Mouse (Mus musculus) brown adipose tissue, adult 24 weeks (tissue): ENCODE data around the gene Cemip. TPM values are rescaled to one million over a fixed set of nuclear protein-coding genes. Genes with fewer than 3 reads are reported as not detected.
A peak's percentile ranks its signal among the peaks of the same experiment; 100 is the strongest.

Experiments
- H3K27ac ChIP-seq: fragments of 200-500 bp; replicated peaks from 2 replicates; pipeline ENCODE4 v1.5.1; 2012; ENCODE audit warnings: low read depth, mild to moderate bottlenecking, low read length
- H3K4me1 ChIP-seq: fragments of 200-500 bp; 2 replicates; pipeline ENCODE4 v1.6.1; 2012; ENCODE audit warnings: low read length, mixed read lengths; ENCODE audit not compliant: control insufficient read depth, insufficient read depth, insufficient read length
- H3K4me3 ChIP-seq: fragments of 200-500 bp; 2 replicates; pipeline ENCODE4 v1.5.1; 2012; ENCODE audit warnings: low read depth, mild to moderate bottlenecking, low read length, moderate library complexity; ENCODE audit not compliant: insufficient read depth
- polyA plus RNA-seq: library from polyadenylated mRNA; stranded (reverse); fragments of >200 nt; gene quantifications from 2 replicates; pipeline ENCODE4 v1.2.4, GENCODE M21; 2012; ENCODE audit not compliant: missing spikeins, insufficient read depth, insufficient read length

Gene Cemip
- polyA plus RNA-seq, 1 experiment = not detected

- H3K4me3 ChIP-seq = no peak overlapping the region
- peaks cover 13% of the 10 kb centered on the region for H3K4me1 ChIP-seq
- H3K27ac ChIP-seq = no peak overlapping the region
Observed at GRCm38 (mm10) chr7:83885835-83886234, 200.5 kb downstream of the Cemip start.

GRCm38 (mm10) chr7:83884921-83885532 is 201.3 kb downstream of the Cemip start:
- H3K4me1 ChIP-seq = peaks cover 13% of the 10 kb centered on the region
- peak overlapping the region; percentile 90 for H3K4me3 ChIP-seq

GRCm38 (mm10) chr7:83884021-83884658 is 202.2 kb downstream of the Cemip start, which contains the start of the genes Tlnrd1 and Mesd:
TSS of gene Tlnrd1 (minus strand) at chr7:83884305.
TSS of gene Mesd (plus strand) at chr7:83884466.
- peak within 1 kb of the TSS; percentile 90 for H3K4me3 ChIP-seq
- H3K27ac ChIP-seq = peak within 1 kb of the TSS; percentile 78
- peaks cover 13% of the 10 kb centered on the region for H3K4me1 ChIP-seq

More at GRCm38 (mm10) chr7:83884921-83885532, 201.3 kb downstream of the Cemip start:
- peak overlapping the region; percentile 78 for H3K27ac ChIP-seq

GRCm38 (mm10) chr7:83883276-83884020 is 202.9 kb downstream of the Cemip start:
- H3K4me3 ChIP-seq = peak overlapping the region; percentile 90
- H3K27ac ChIP-seq = peak overlapping the region; percentile 78
- peaks cover 18% of the 10 kb centered on the region for H3K4me1 ChIP-seq

Other genes starting within 250 kb of the Cemip start
- gene Tlnrd1, start 202.2 kb downstream of the Cemip start, polyA plus RNA-seq = 6.5 and 8.8 TPM in 2 replicates
- 19.9 and 33.7 TPM in 2 replicates for gene Mesd, start 202.0 kb downstream of the Cemip start, polyA plus RNA-seq
- 32.5 and 44.2 TPM in 2 replicates for gene Abhd17c, start 65.4 kb upstream of the Cemip start, polyA plus RNA-seq